Mouse (Mus musculus): ENCODE data around the gene Cntnap2. TPM values are rescaled to one million over a fixed set of nuclear protein-coding genes. Genes with fewer than 3 reads are reported as not detected.
A peak's percentile ranks its signal among the peaks of the same experiment; 100 is the strongest.

The Cntnap2 gene
- polyA plus RNA-seq, 1 experiment from 2014 or later: 2.5 TPM

DNA sequence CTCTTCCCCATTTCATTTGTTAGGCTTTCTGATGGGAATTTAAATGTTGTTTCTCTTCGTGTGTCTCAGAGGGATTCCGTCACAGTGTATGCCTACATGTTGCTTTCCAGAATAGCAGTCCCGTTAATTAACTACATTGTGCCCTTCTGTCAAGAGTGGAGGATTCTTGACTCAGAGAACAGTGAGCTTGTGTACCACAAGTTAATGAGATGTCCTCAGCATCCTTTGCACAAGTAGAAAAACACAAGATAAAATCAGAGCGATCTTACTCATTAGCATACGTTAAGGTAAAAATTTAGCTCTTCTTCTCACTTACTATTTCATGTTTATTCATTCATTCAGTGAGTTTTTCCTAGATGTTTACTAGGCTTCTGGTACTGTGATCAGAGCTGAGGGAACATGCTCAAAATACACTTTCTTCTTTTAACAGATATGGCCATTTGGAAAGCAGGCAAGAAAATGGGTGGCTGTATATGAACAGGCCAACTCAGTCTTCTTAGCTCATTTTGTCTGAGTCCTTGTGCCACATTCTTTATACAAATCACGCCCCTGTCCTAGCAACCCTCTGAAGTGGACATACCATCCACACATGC lies 1936.9 kb downstream of the Cntnap2 start:
- Histone ChIP-seq H3K9ac (no peak overlapping the region), H3K4me1 (no peaks in the 10 kb centered on the region), H3K27ac (no peak overlapping the region), H3K9me3 (replicated peaks) (no peaks in the 10 kb centered on the region), H3K27me3 (no peaks in the 10 kb centered on the region), H3K36me3 (no peaks in the 10 kb centered on the region), H3K4me2 (no peak overlapping the region), H3K4me3 (replicated peaks) (no peak overlapping the region)
- 88% methylated on average over 6 of the region's 6 CpGs for WGBS
- no peak for ATAC-seq (replicated peaks; ENCODE audit: low FRiP score)

DNA sequence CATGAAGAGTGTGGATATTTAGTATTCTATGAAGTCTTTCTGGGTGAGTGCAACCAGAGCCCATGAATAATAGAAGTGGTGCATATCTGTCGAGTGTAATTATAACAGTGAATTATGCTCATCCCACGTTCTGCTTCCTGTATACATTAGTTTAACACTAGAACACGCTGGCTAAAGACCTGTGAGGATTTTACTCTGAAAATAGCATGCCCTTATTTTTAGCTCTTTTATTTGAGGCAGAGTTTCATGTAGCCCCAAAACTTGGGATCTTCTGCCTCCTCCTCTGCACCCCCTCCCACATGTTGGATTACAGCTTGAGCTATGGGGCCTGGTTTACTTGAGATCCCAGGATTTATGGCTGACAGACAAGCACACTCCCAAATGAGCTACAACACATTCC lies 1945.3 kb downstream of the Cntnap2 start:
- Histone ChIP-seq H3K4me3 (replicated peaks) (no peak overlapping the region), H3K27me3 (no peaks in the 10 kb centered on the region), H3K4me2 (no peak overlapping the region), H3K36me3 (no peaks in the 10 kb centered on the region), H3K4me1 (no peaks in the 10 kb centered on the region), H3K27ac (no peak overlapping the region), H3K9ac (no peak overlapping the region), H3K9me3 (replicated peaks) (no peaks in the 10 kb centered on the region)
- WGBS: 43% methylated on average over 3 of the region's 3 CpGs
- no peak for ATAC-seq (replicated peaks; ENCODE audit: low FRiP score)

GRCm38 (mm10) chr6:47012933-47013332 lies 1953.8 kb downstream of the Cntnap2 start:
- no peaks in the 10 kb centered on the region for H3K9me3 ChIP-seq (replicated peaks)
- WGBS: 91% methylated on average over 4 of the region's 4 CpGs
- no peak overlapping the region for H3K4me3 ChIP-seq (replicated peaks)
- H3K4me2 ChIP-seq: no peak overlapping the region
- H3K4me1 ChIP-seq: no peaks in the 10 kb centered on the region
- no peak overlapping the region for H3K9ac ChIP-seq
- no peaks in the 10 kb centered on the region for H3K36me3 ChIP-seq
- no peaks in the 10 kb centered on the region for H3K27me3 ChIP-seq
- no peak overlapping the region for H3K27ac ChIP-seq
- ATAC-seq (replicated peaks; ENCODE audit: low FRiP score): no peak

- Histone ChIP-seq H3K4me2 (no peak overlapping the region), H3K4me3 (replicated peaks) (no peak overlapping the region), H3K4me1 (no peaks in the 10 kb centered on the region), H3K27ac (no peak overlapping the region), H3K27me3 (no peaks in the 10 kb centered on the region), H3K9ac (no peak overlapping the region), H3K36me3 (no peaks in the 10 kb centered on the region), H3K9me3 (replicated peaks) (no peaks in the 10 kb centered on the region)
- ATAC-seq (replicated peaks; ENCODE audit: low FRiP score): peak; percentile 89
- WGBS: 8% methylated on average over 4 of the region's 4 CpGs
Observed at GRCm38 (mm10) chr6:47013535-47013934, 1954.4 kb downstream of the Cntnap2 start.

- no peak for ATAC-seq (replicated peaks; ENCODE audit: low FRiP score)
- WGBS: 57% methylated on average over 1 of the region's 1 CpGs
- no peak overlapping the region for H3K27ac ChIP-seq
- no peak overlapping the region for H3K4me3 ChIP-seq (replicated peaks)
- H3K4me1 ChIP-seq: no peaks in the 10 kb centered on the region
- no peak overlapping the region for H3K4me2 ChIP-seq
- H3K9me3 ChIP-seq (replicated peaks): no peaks in the 10 kb centered on the region
- no peaks in the 10 kb centered on the region for H3K36me3 ChIP-seq
- no peak overlapping the region for H3K9ac ChIP-seq
- H3K27me3 ChIP-seq: no peaks in the 10 kb centered on the region
Observed at GRCm38 (mm10) chr6:47014886-47015586, 1955.9 kb downstream of the Cntnap2 start.

DNA sequence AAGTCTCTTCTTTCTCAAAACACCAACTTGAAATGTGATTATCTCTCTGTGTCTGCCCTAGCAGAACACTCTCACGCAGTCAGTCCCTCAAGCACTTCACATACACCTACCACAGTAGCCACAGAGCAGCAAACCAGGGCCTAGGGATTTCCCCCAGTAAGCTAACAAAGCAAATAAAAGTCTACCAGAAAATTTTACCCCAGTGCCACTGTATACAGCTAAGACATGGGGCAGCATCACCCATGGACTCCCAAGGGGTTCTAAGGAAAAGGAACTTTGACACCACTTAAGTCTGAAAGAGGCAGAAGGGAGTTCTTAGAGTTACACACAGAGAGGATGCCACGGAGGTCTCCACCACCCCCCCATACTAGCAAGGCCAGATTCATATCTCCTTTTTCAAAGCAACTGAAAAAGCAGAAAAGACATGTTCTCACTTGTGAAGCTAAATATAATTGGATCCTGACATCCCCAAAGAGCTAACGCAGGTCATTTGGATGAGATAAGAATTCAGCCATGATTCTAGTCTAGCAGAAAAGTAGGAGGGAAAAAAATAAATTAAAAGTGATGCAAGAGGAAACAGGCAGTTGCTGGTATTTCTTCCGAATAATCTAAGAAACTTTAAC lies 1967.0 kb downstream of the Cntnap2 start:
- Histone ChIP-seq H3K27me3 (no peaks in the 10 kb centered on the region), H3K4me2 (no peak overlapping the region), H3K27ac (no peak overlapping the region), H3K9ac (no peak overlapping the region), H3K4me3 (replicated peaks) (no peak overlapping the region), H3K4me1 (no peaks in the 10 kb centered on the region), H3K36me3 (no peaks in the 10 kb centered on the region), H3K9me3 (replicated peaks) (no peaks in the 10 kb centered on the region)
- WGBS: 79% methylated on average over 4 of the region's 4 CpGs
- ATAC-seq (replicated peaks; ENCODE audit: low FRiP score): no peak

- no peaks in the 10 kb centered on the region for H3K36me3 ChIP-seq
- H3K4me2 ChIP-seq: no peak overlapping the region
- no peaks in the 10 kb centered on the region for H3K4me1 ChIP-seq
- no peak overlapping the region for H3K27ac ChIP-seq
- WGBS: 67% methylated on average over 2 of the region's 2 CpGs
- ATAC-seq (replicated peaks; ENCODE audit: low FRiP score): no peak
- H3K27me3 ChIP-seq: no peaks in the 10 kb centered on the region
- no peak overlapping the region for H3K9ac ChIP-seq
- H3K9me3 ChIP-seq (replicated peaks): no peaks in the 10 kb centered on the region
- H3K4me3 ChIP-seq (replicated peaks): no peak overlapping the region
Observed at GRCm38 (mm10) chr6:47031362-47031761, 1972.2 kb downstream of the Cntnap2 start.

- no peaks in the 10 kb centered on the region for H3K36me3 ChIP-seq
- no peak overlapping the region for H3K27ac ChIP-seq
- no peaks in the 10 kb centered on the region for H3K27me3 ChIP-seq
- H3K9ac ChIP-seq: no peak overlapping the region
- no peak overlapping the region for H3K4me2 ChIP-seq
- no peaks in the 10 kb centered on the region for H3K9me3 ChIP-seq (replicated peaks)
- ATAC-seq (replicated peaks; ENCODE audit: low FRiP score): no peak
- 78% methylated on average over 1 of the region's 1 CpGs for WGBS
- H3K4me3 ChIP-seq (replicated peaks): no peak overlapping the region
- no peaks in the 10 kb centered on the region for H3K4me1 ChIP-seq
Observed at GRCm38 (mm10) chr6:47042602-47043001, 1983.4 kb downstream of the Cntnap2 start.

DNA sequence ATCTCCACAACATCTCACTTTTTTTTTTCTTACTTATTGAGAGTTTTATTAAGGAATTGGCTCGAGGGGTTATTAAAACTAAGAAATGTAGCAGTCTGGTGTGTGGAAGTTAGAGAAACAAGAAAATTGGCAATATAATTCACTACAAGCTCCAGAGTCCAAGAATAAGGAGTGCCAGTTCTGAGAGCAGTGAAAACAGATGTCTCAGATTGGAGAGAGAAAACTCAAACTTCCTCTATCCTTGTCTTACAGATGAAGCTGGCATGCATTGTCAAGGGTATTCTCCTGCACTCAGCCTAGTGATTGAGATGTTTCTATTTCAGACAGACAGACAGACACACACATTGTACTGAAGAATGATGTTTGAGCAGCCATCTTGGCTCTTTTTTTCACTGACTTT lies 1984.4 kb downstream of the Cntnap2 start:
- no peak overlapping the region for H3K9ac ChIP-seq
- ATAC-seq (replicated peaks; ENCODE audit: low FRiP score): no peak

DNA sequence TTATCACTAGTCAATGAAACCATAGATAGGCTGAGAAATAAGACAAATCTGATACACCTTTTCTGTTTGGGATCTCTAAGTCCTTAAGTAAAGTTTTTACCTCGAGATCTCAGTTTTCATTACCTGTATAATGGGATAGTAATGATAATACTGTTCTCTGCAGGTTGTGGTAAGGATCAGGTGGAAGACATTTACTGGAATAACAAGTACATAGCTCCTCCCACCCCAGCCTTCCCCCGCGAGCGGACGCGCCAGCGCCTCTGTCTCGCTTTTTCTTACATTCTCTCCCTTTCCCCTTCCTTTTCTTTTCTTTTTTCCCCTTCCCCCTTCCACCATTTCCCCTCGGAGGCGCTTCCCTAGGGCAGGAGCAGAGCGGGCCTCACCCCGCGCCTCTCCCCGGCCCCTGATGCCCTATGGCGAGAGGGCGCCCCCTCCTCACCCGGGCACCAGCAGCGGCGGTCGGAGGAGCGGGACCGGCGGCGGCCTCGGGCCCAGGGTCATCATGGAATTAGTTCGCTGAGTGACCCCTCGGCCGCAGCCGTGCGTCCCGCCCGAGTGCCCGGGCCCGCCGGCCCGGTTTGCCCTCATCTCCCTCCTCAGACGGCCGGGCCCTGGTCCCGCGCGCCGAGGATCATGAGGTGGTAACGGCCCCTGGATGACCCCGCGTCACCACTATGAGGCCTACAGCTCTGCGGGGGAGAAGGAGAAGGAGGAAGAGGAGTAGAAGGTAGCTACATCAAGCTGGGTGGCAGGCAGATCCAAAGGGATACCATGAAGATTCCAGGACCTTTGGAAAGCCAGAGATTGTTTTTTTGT lies 1985.4 kb downstream of the Cntnap2 start:
- Histone ChIP-seq H3K36me3 (no peaks in the 10 kb centered on the region), H3K4me1 (no peaks in the 10 kb centered on the region), H3K27ac (no peak overlapping the region), H3K4me2 (peak overlapping the region; percentile 74), H3K27me3 (no peaks in the 10 kb centered on the region), H3K4me3 (replicated peaks) (peak overlapping the region; percentile 46), H3K9me3 (replicated peaks) (no peaks in the 10 kb centered on the region), H3K9ac (0 out of 2 replicates have a peak overlapping the region, but pooled peaks have one; percentile 21)
- 4% methylated on average over 46 of the region's 46 CpGs for WGBS
- ATAC-seq (replicated peaks; ENCODE audit: low FRiP score): peak; percentile 70

More for the DNA sequence above, 1984.4 kb downstream of the Cntnap2 start:
- Histone ChIP-seq H3K4me1 (no peaks in the 10 kb centered on the region), H3K4me2 (no peak overlapping the region), H3K36me3 (no peaks in the 10 kb centered on the region), H3K9me3 (replicated peaks) (no peaks in the 10 kb centered on the region), H3K27ac (no peak overlapping the region), H3K4me3 (replicated peaks) (no peak overlapping the region), H3K27me3 (no peaks in the 10 kb centered on the region)
- 81% methylated on average over 1 of the region's 1 CpGs for WGBS

DNA sequence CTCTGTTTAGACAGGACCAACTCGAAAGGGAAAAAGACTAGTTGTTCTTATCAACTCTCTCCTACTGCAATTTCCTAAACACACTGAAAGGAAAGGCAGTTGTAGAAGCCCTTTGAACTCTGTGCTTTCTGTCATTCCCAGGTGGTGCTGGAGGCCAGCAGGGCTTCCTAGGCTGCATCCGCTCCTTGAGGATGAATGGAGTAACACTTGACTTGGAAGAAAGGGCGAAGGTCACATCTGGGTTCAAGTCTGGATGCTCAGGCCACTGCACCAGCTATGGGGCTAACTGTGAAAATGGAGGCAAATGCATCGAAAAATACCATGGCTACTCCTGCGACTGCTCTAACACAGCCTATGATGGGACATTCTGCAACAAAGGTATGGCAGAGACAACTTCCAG lies 1989.9 kb downstream of the Cntnap2 start:
- no peak for ATAC-seq (replicated peaks; ENCODE audit: low FRiP score)
- Histone ChIP-seq H3K4me1 (no peaks in the 10 kb centered on the region), H3K27me3 (no peaks in the 10 kb centered on the region), H3K9me3 (replicated peaks) (no peaks in the 10 kb centered on the region), H3K27ac (no peak overlapping the region), H3K4me2 (no peak overlapping the region), H3K9ac (no peak overlapping the region), H3K36me3 (no peaks in the 10 kb centered on the region), H3K4me3 (replicated peaks) (no peak overlapping the region)
- WGBS: 73% methylated on average over 5 of the region's 5 CpGs

Measured in kidney, embryonic 15.5 days (tissue).